Mouse (Mus musculus): ENCODE results near the gene Col10a1. TPM values are rescaled to one million over a fixed set of nuclear protein-coding genes. Genes with fewer than 3 reads are reported as not detected.
A peak's percentile ranks its signal among the peaks of the same experiment; 100 is the strongest.

The Col10a1 gene
- polyA plus RNA-seq (2015; fragmentation: Nextera tagmentation; extraction: Ambion mirVana), result 0.06 and 0.11 TPM in 2 replicates

DNA sequence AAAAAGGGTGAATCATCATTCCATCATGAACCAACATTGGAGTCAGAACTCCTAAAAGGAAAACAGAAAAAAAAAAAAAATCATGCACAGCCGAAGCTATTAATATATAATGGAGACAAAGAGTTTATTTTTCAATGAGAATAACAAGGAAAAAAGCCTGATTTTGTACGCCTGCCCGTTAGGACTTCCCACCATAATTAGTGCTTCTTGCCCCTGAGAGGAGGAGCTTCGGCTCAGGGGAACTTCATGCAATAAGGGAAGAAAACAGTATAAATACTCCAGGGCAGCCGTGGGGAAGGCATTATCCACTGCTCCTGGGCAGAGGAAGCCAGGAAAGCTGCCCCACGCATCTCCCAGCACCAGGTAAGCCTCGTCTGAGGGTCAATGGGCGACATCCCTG lies at the start of gene Col10a1:
Col10a1 (plus strand) TSS at position 301 of the 400 bp plus-strand sequence.
- Histone ChIP-seq H3K4me2 (ENCODE audit: low read depth, low read length) (no peak within 1 kb of the TSS), H3K36me3 (ENCODE audit: control insufficient read depth, insufficient read depth, low read length) (no peaks in the 10 kb centered on the region), H3K27ac (ENCODE audit: low read length) (no peak within 1 kb of the TSS), H3K9ac (ENCODE audit: low read depth, low read length) (no peak within 1 kb of the TSS), H3K27me3 (replicated peaks; ENCODE audit: control insufficient read depth, insufficient read depth, low read length) (no peaks in the 10 kb centered on the region), H3K9me3 (ENCODE audit: control insufficient read depth, low read length) (no peaks in the 10 kb centered on the region), H3K4me1 (ENCODE audit: control insufficient read depth, insufficient read depth, low read length) (no peaks in the 10 kb centered on the region), H3K4me3 (ENCODE audit: low read length) (no peak within 1 kb of the TSS)
- ATAC-seq, result no peak
- WGBS, result 68% methylated on average over 8 of the region's 8 CpGs

- ATAC-seq, result no peak
- Histone ChIP-seq H3K9ac (ENCODE audit: low read depth, low read length) (no peak overlapping the region), H3K4me2 (ENCODE audit: low read depth, low read length) (no peak overlapping the region), H3K36me3 (ENCODE audit: control insufficient read depth, insufficient read depth, low read length) (no peaks in the 10 kb centered on the region), H3K4me3 (ENCODE audit: low read length) (no peak overlapping the region), H3K9me3 (ENCODE audit: control insufficient read depth, low read length) (no peaks in the 10 kb centered on the region), H3K27ac (ENCODE audit: low read length) (no peak overlapping the region), H3K27me3 (replicated peaks; ENCODE audit: control insufficient read depth, insufficient read depth, low read length) (no peaks in the 10 kb centered on the region), H3K4me1 (ENCODE audit: control insufficient read depth, insufficient read depth, low read length) (no peaks in the 10 kb centered on the region)
- 55% methylated on average over 6 of the region's 6 CpGs for WGBS
Observed at GRCm38 (mm10) chr10:34341014-34341413, 48.8 kb upstream of the Col10a1 start.

DNA sequence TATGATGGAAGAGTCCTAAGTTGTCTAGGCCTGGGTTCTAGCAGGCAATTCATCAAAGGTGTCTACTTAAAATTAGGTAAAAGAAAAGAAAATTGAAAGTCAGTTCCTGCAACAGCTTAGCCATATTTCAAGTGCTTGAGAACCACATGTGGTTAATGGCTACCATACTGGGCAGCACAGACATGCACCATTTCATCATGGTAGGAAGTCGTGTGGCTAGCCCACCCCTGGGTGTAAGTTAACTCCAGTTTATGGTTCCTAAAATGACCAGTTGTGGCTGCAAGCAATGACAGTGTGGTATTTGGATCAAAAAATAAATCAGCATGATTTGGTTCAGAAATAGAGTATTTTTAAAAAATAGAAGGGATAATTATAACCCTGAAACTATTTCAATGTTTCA lies 47.9 kb upstream of the Col10a1 start:
- Histone ChIP-seq H3K4me2 (ENCODE audit: low read depth, low read length) (no peak overlapping the region), H3K27ac (ENCODE audit: low read length) (no peak overlapping the region), H3K27me3 (replicated peaks; ENCODE audit: control insufficient read depth, insufficient read depth, low read length) (no peaks in the 10 kb centered on the region), H3K9ac (ENCODE audit: low read depth, low read length) (no peak overlapping the region), H3K4me3 (ENCODE audit: low read length) (no peak overlapping the region), H3K9me3 (ENCODE audit: control insufficient read depth, low read length) (no peaks in the 10 kb centered on the region), H3K4me1 (ENCODE audit: control insufficient read depth, insufficient read depth, low read length) (no peaks in the 10 kb centered on the region), H3K36me3 (ENCODE audit: control insufficient read depth, insufficient read depth, low read length) (no peaks in the 10 kb centered on the region)
- ATAC-seq, result no peak
- 66% methylated on average over 1 of the region's 1 CpGs for WGBS

- no peak for ATAC-seq
- no peak overlapping the region for H3K27ac ChIP-seq (ENCODE audit: low read length)
Observed at GRCm38 (mm10) chr10:34352166-34352565, 37.6 kb upstream of the Col10a1 start.

DNA sequence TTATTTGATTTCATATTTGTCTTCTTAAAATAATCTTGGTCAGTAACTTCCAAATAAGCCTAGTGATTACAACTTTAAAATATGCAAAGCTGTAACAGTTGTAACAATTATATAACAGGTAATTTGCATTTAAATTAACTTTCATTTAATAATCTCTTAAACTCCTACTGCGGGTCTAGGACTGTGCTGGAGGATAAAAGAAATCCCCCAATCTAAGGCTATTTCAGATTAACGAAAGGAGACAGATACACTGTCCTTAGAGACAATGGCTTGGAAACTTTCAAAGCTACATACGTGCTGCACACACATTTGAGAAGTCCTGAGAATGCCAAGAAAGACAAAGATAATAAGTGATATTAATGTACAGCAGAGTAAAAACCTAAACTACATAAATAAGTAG lies 31.5 kb upstream of the Col10a1 start:
- Histone ChIP-seq H3K4me3 (ENCODE audit: low read length) (no peak overlapping the region), H3K27ac (ENCODE audit: low read length) (no peak overlapping the region), H3K36me3 (ENCODE audit: control insufficient read depth, insufficient read depth, low read length) (no peaks in the 10 kb centered on the region), H3K9ac (ENCODE audit: low read depth, low read length) (no peak overlapping the region), H3K4me1 (ENCODE audit: control insufficient read depth, insufficient read depth, low read length) (no peaks in the 10 kb centered on the region), H3K4me2 (ENCODE audit: low read depth, low read length) (no peak overlapping the region), H3K9me3 (ENCODE audit: control insufficient read depth, low read length) (no peaks in the 10 kb centered on the region), H3K27me3 (replicated peaks; ENCODE audit: control insufficient read depth, insufficient read depth, low read length) (no peaks in the 10 kb centered on the region)
- no peak for ATAC-seq
- WGBS, result 75% methylated on average over 3 of the region's 3 CpGs

More at GRCm38 (mm10) chr10:34352166-34352565, 37.6 kb upstream of the Col10a1 start:
- Histone ChIP-seq H3K4me2 (ENCODE audit: low read depth, low read length) (no peak overlapping the region), H3K4me1 (ENCODE audit: control insufficient read depth, insufficient read depth, low read length) (no peaks in the 10 kb centered on the region), H3K9ac (ENCODE audit: low read depth, low read length) (no peak overlapping the region), H3K9me3 (ENCODE audit: control insufficient read depth, low read length) (no peaks in the 10 kb centered on the region), H3K36me3 (ENCODE audit: control insufficient read depth, insufficient read depth, low read length) (no peaks in the 10 kb centered on the region), H3K4me3 (ENCODE audit: low read length) (no peak overlapping the region), H3K27me3 (replicated peaks; ENCODE audit: control insufficient read depth, insufficient read depth, low read length) (no peaks in the 10 kb centered on the region)
- WGBS, result 80% methylated on average over 4 of the region's 4 CpGs

GRCm38 (mm10) chr10:34363756-34364155 lies 26.0 kb upstream of the Col10a1 start:
- no peak overlapping the region for H3K4me3 ChIP-seq (ENCODE audit: low read length)
- no peaks in the 10 kb centered on the region for H3K9me3 ChIP-seq (ENCODE audit: control insufficient read depth, low read length)

DNA sequence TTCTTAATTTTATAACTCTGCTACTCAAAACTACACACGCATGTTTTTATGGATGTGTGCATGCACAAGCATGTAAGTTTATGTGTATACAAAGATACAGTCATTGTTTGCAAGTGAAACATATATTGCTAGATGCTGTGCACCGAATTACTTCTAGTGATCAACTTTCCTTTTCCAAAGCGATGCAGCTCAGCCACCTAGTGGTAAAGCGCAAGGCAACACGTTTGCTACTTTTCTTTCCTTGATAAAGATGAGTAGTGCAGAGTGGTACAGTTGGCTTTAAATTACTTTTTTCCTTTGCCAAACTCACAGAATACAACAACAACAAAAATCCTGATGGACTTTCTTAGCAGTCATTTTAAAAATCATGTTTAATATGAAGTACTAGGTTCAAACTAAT lies 21.6 kb upstream of the Col10a1 start:
- H3K36me3 ChIP-seq (ENCODE audit: control insufficient read depth, insufficient read depth, low read length), result no peaks in the 10 kb centered on the region
- 68% methylated on average over 5 of the region's 5 CpGs for WGBS
- no peaks in the 10 kb centered on the region for H3K27me3 ChIP-seq (replicated peaks; ENCODE audit: control insufficient read depth, insufficient read depth, low read length)
- no peaks in the 10 kb centered on the region for H3K9me3 ChIP-seq (ENCODE audit: control insufficient read depth, low read length)
- no peak overlapping the region for H3K9ac ChIP-seq (ENCODE audit: low read depth, low read length)
- no peaks in the 10 kb centered on the region for H3K4me1 ChIP-seq (ENCODE audit: control insufficient read depth, insufficient read depth, low read length)
- no peak for ATAC-seq
- no peak overlapping the region for H3K27ac ChIP-seq (ENCODE audit: low read length)
- H3K4me2 ChIP-seq (ENCODE audit: low read depth, low read length), result no peak overlapping the region
- H3K4me3 ChIP-seq (ENCODE audit: low read length), result no peak overlapping the region

More at GRCm38 (mm10) chr10:34363756-34364155, 26.0 kb upstream of the Col10a1 start:
- no peaks in the 10 kb centered on the region for H3K4me1 ChIP-seq (ENCODE audit: control insufficient read depth, insufficient read depth, low read length)
- no peak overlapping the region for H3K4me2 ChIP-seq (ENCODE audit: low read depth, low read length)
- H3K36me3 ChIP-seq (ENCODE audit: control insufficient read depth, insufficient read depth, low read length), result no peaks in the 10 kb centered on the region
- ATAC-seq, result no peak
- no peak overlapping the region for H3K9ac ChIP-seq (ENCODE audit: low read depth, low read length)
- H3K27ac ChIP-seq (ENCODE audit: low read length), result no peak overlapping the region
- no peaks in the 10 kb centered on the region for H3K27me3 ChIP-seq (replicated peaks; ENCODE audit: control insufficient read depth, insufficient read depth, low read length)

DNA sequence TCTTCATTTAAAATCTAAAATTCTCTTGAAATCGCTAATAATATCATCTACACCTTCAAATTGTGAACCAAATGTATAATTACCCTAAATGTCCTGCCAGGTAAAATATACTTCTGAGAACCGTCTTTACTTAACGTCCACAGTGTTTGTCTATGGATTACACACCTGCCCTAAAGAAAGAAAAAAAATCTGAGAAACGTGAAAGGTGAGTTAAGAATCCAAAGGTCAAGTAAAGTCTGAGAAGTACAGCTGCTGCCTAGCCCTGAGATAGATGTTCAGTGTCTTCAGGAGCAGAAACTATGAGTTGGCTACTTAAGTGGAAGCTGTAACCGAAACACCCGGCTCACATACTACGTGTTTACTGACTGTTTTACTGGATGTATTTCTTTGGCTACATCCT lies 16.4 kb upstream of the Col10a1 start:
- H3K36me3 ChIP-seq (ENCODE audit: control insufficient read depth, insufficient read depth, low read length), result no peaks in the 10 kb centered on the region
- no peak overlapping the region for H3K4me2 ChIP-seq (ENCODE audit: low read depth, low read length)
- H3K4me1 ChIP-seq (ENCODE audit: control insufficient read depth, insufficient read depth, low read length), result no peaks in the 10 kb centered on the region
- H3K9me3 ChIP-seq (ENCODE audit: control insufficient read depth, low read length), result no peaks in the 10 kb centered on the region
- no peak overlapping the region for H3K9ac ChIP-seq (ENCODE audit: low read depth, low read length)
- WGBS, result 57% methylated on average over 7 of the region's 7 CpGs
- H3K27me3 ChIP-seq (replicated peaks; ENCODE audit: control insufficient read depth, insufficient read depth, low read length), result no peaks in the 10 kb centered on the region
- no peak overlapping the region for H3K27ac ChIP-seq (ENCODE audit: low read length)
- peak; percentile 90 for ATAC-seq
- no peak overlapping the region for H3K4me3 ChIP-seq (ENCODE audit: low read length)

DNA sequence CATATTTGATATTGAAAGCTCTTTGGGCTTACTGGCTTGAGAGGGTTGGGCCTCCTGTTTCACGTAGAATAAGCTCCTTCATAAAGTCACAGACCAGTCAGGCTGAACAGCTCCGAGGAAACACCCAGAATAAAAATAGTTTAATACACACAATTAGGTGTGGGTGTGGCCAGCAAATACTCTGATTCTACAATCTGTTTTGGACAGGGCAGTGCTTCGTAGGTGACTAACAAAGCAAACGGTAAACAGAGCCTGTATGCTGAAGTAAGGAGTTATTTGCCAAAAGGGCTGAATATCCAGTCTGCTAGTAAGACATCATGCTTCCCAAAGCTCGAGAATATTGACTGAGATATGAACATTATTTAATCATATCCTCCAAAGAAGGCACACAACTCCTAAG lies 4.1 kb upstream of the Col10a1 start:
- WGBS, result 73% methylated on average over 5 of the region's 5 CpGs
- Histone ChIP-seq H3K4me3 (ENCODE audit: low read length) (no peak overlapping the region), H3K4me2 (ENCODE audit: low read depth, low read length) (no peak overlapping the region)

GRCm38 (mm10) chr10:34396959-34397358 lies 7.2 kb downstream of the Col10a1 start:
- no peaks in the 10 kb centered on the region for H3K27me3 ChIP-seq (replicated peaks; ENCODE audit: control insufficient read depth, insufficient read depth, low read length)
- H3K4me3 ChIP-seq (ENCODE audit: low read length), result no peak overlapping the region
- H3K36me3 ChIP-seq (ENCODE audit: control insufficient read depth, insufficient read depth, low read length), result peaks cover under 1% of the 10 kb centered on the region; the same call in 1 of the 2 replicates
- H3K4me2 ChIP-seq (ENCODE audit: low read depth, low read length), result no peak overlapping the region
- no peak for ATAC-seq
- H3K9me3 ChIP-seq (ENCODE audit: control insufficient read depth, low read length), result no peaks in the 10 kb centered on the region
- 84% methylated on average over 4 of the region's 4 CpGs for WGBS
- no peak overlapping the region for H3K9ac ChIP-seq (ENCODE audit: low read depth, low read length)
- H3K27ac ChIP-seq (ENCODE audit: low read length), result no peak overlapping the region
- H3K4me1 ChIP-seq (ENCODE audit: control insufficient read depth, insufficient read depth, low read length), result no peaks in the 10 kb centered on the region

More for the DNA sequence above, 4.1 kb upstream of the Col10a1 start:
- H3K27ac ChIP-seq (ENCODE audit: low read length), result no peak overlapping the region
- H3K9ac ChIP-seq (ENCODE audit: low read depth, low read length), result no peak overlapping the region
- no peaks in the 10 kb centered on the region for H3K27me3 ChIP-seq (replicated peaks; ENCODE audit: control insufficient read depth, insufficient read depth, low read length)
- H3K9me3 ChIP-seq (ENCODE audit: control insufficient read depth, low read length), result no peaks in the 10 kb centered on the region
- H3K36me3 ChIP-seq (ENCODE audit: control insufficient read depth, insufficient read depth, low read length), result no peaks in the 10 kb centered on the region
- no peak for ATAC-seq
- H3K4me1 ChIP-seq (ENCODE audit: control insufficient read depth, insufficient read depth, low read length), result no peaks in the 10 kb centered on the region

Measured in intestine, embryonic 16.5 days (tissue).